Mouse (Mus musculus) midbrain, postnatal 0 days (tissue): Measurements from ENCODE around the gene Nmi. TPM values are rescaled to one million over a fixed set of nuclear protein-coding genes. Genes with fewer than 3 reads are reported as not detected.
A peak's percentile ranks its signal among the peaks of the same experiment; 100 is the strongest.

Experiments
- ATAC-seq: fragments of 200-750 bp; cut with Nextera tagmentation; 2 replicates; pipeline ENCODE4 v1.8.0; 2017; ENCODE audit warnings: moderate number of reproducible peaks, mild to moderate bottlenecking, moderate TSS enrichment, moderate library complexity; ENCODE audit not compliant: low FRiP score
- DNase-seq: peaks from one replicate; pipeline ENCODE4 v3.0.0-alpha.2; 2015; ENCODE audit warnings: low spot score
- H3K27ac ChIP-seq: fragments of 300-500 bp; sonication (generic); 2 replicates; pipeline ENCODE4 v1.5.1; 2014; ENCODE audit warnings: low read depth, mild to moderate bottlenecking, low read length, mixed read lengths
- H3K27me3 ChIP-seq: fragments of 300-500 bp; sonication (generic); 2 replicates; pipeline ENCODE4 v1.6.1; 2014; ENCODE audit warnings: low read length, control low read depth, mixed read lengths; ENCODE audit not compliant: insufficient read depth
- H3K36me3 ChIP-seq: fragments of 300-500 bp; sonication (generic); 2 replicates; pipeline ENCODE4 v1.6.1; 2014; ENCODE audit warnings: low read length, control low read depth, mixed read lengths; ENCODE audit not compliant: insufficient read depth
- H3K4me1 ChIP-seq: fragments of 300-500 bp; sonication (generic); 2 replicates; pipeline ENCODE4 v1.6.1; 2014; ENCODE audit warnings: mild to moderate bottlenecking, control low read depth, antibody characterized with exemption, low read length, mixed read lengths; ENCODE audit not compliant: insufficient read depth
- H3K4me2 ChIP-seq: fragments of 300-500 bp; sonication (generic); 2 replicates; pipeline ENCODE4 v1.6.1; 2014; ENCODE audit warnings: low read depth, mild to moderate bottlenecking, low read length, mixed read lengths; ENCODE audit not compliant: poor library complexity, severe bottlenecking
- H3K4me3 ChIP-seq: fragments of 300-500 bp; sonication (generic); 2 replicates; pipeline ENCODE4 v1.5.1; 2014; ENCODE audit warnings: low read depth, mild to moderate bottlenecking, low read length, moderate library complexity
- H3K9ac ChIP-seq: fragments of 300-500 bp; sonication (generic); replicated peaks from 2 replicates; pipeline ENCODE4 v1.6.1; 2014; ENCODE audit warnings: mild to moderate bottlenecking, low read length, moderate library complexity, mixed read lengths; ENCODE audit not compliant: poor library complexity, severe bottlenecking
- H3K9me3 ChIP-seq: fragments of 300-500 bp; sonication (generic); 2 replicates; pipeline ENCODE4 v1.6.1; 2016; ENCODE audit warnings: low read length, control low read depth
- CTCF ChIP-seq: IDR thresholded peaks from 2 replicates; pipeline ENCODE4 v1.5.1; 2016; ENCODE audit warnings: antibody characterized with exemption, mild to moderate bottlenecking
- WGBS: fragments of 180-500 bp; shearing (Covaris S2); extraction: QIAGEN DNeasy Blood & Tissue Kit; methylation state at CpG from one replicate; pipeline ENCODE4 v1.1.7; 2014; 5-methylcytosine and 5-hydroxymethylcytosine counted together
- polyA plus RNA-seq: library from polyadenylated mRNA; unstranded; fragments of >200 nt; fragmentation: Nextera tagmentation; extraction: Ambion mirVana; gene quantifications from 2 replicates; pipeline ENCODE4 v1.2.1, GENCODE M21; 2015
- total RNA-seq: library from RNA; depleted of rRNA; stranded (reverse); fragments of >200 nt; gene quantifications from 2 replicates; pipeline ENCODE4 v1.2.3, GENCODE M21; 2014

Gene Nmi
- total and polyA plus RNA-seq, 2 experiments from 2014 or later: 1.8 to 6.5 TPM

DNA sequence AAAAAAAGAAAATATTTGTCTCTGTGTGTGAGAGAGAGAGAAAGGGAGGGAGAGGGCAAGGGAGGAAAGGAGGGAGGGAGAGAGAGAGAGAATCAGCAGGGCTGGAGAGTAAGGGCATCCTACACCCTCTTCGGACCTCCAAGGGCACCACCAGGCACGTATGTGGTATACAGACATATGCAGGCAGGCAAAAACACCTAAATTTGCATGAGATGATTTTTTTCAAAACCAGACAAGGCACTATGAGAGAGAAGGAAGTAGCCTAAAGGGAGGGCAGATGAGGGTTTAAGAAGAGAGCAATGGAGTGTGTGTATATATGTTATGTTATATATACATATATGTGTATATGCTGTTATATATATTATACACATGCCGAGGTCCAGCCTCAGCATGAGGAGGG is 6.0 kb downstream of the Nmi start:
- no peak for DNase-seq
- TF ChIP-seq CTCF: no peak
- ATAC-seq: no peak
- H3K27ac ChIP-seq: no peak overlapping the region
- H3K4me2 ChIP-seq: no peak overlapping the region
- H3K9me3 ChIP-seq: no peaks in the 10 kb centered on the region
- no peaks in the 10 kb centered on the region for H3K4me1 ChIP-seq
- no peak overlapping the region for H3K9ac ChIP-seq
- H3K4me3 ChIP-seq: no peak overlapping the region
- H3K36me3 ChIP-seq: no peaks in the 10 kb centered on the region
- no peaks in the 10 kb centered on the region for H3K27me3 ChIP-seq
- WGBS: 91% methylated on average over 3 of the region's 3 CpGs

DNA sequence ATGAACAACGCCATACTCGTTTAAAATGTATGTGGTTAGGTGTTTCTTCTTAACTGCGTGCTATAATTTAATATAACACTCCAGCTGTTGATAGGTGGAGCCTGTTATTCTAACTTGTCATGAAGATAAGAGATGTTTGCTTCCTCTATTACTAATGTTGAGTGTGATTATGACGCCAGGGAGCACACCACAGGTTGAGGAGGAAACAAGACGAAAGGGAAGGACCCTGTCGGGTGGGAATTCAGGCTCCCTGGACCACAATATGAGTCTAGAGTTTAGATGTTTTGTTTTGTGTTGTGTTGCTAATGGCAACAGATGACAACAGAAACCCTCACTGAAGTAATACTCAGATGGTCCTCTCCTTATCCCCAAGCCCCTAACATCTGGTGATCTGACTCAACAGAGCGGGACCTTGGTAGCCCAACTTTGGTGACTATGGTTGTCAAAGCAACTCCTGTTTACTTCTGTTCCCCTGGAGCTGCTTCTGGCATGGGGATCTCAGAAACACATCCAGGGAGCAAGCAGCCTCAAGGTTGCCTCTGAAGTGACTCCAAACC is 19.6 kb downstream of the Nmi start:
- WGBS: 85% methylated on average over 7 of the region's 7 CpGs
- TF ChIP-seq CTCF: no peak
- ATAC-seq: no peak
- Histone ChIP-seq H3K4me1 (no peaks in the 10 kb centered on the region), H3K36me3 (no peaks in the 10 kb centered on the region), H3K9ac (no peak overlapping the region), H3K9me3 (no peaks in the 10 kb centered on the region), H3K4me2 (no peak overlapping the region), H3K27ac (no peak overlapping the region), H3K27me3 (no peaks in the 10 kb centered on the region), H3K4me3 (no peak overlapping the region)
- DNase-seq: no peak

- no peaks in the 10 kb centered on the region for H3K4me1 ChIP-seq
- no peak for TF ChIP-seq CTCF
- no peak for ATAC-seq
- H3K27ac ChIP-seq: no peak overlapping the region
- no peak overlapping the region for H3K4me2 ChIP-seq
- no peaks in the 10 kb centered on the region for H3K27me3 ChIP-seq
- H3K9me3 ChIP-seq: no peaks in the 10 kb centered on the region
- H3K9ac ChIP-seq: no peak overlapping the region
- no peak for DNase-seq
- H3K36me3 ChIP-seq: no peaks in the 10 kb centered on the region
- WGBS: 65% methylated on average over 1 of the region's 1 CpGs
- no peak overlapping the region for H3K4me3 ChIP-seq
Observed at GRCm38 (mm10) chr2:51950876-51951275, 22.4 kb downstream of the Nmi start.

DNA sequence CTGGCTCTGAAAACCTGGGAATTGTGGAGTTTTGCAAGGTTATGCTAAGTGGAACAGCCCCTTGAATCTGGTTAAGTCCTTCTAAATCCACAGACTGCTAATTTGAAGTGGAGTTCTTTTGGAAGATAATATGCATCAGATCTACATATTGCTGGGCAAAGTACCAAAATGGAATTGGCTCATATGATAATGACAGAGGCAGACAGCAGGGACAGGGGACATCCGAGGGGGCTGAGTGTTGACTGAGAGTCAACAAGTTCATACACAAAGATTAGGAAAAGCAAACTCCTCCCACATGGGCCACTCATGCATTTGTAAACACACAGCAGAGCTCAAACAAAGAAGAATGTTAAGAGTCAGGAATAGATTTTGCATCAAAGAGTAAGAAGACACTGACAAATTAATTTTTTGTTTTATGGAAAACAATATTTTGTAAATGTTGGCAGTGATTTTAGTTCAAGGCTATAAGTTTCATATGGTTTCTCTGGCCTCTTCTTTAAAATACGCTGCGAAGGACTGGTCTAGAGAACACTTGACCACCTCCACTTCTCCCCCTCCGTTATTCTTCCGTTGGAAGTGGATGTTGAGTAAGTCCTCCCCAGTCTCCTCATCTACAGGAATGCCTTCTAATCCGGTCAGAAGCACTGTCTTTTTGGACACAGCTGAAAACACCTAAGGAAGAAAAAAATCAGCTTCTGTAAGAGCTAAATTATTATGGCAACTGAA is 25.0 kb downstream of the Nmi start:
- DNase-seq: peak; percentile 55
- H3K36me3 ChIP-seq: no peaks in the 10 kb centered on the region
- no peak overlapping the region for H3K9ac ChIP-seq
- H3K9me3 ChIP-seq: no peaks in the 10 kb centered on the region
- no peak for ATAC-seq
- TF ChIP-seq CTCF: no peak
- H3K4me3 ChIP-seq: no peak overlapping the region
- no peak overlapping the region for H3K4me2 ChIP-seq
- H3K27me3 ChIP-seq: no peaks in the 10 kb centered on the region
- no peak overlapping the region for H3K27ac ChIP-seq
- no peaks in the 10 kb centered on the region for H3K4me1 ChIP-seq
- 85% methylated on average over 6 of the region's 6 CpGs for WGBS

- H3K27me3 ChIP-seq: no peaks in the 10 kb centered on the region
- TF ChIP-seq CTCF: no peak
- ATAC-seq: no peak
Observed at GRCm38 (mm10) chr2:51945812-51946211, 27.5 kb downstream of the Nmi start.

DNA sequence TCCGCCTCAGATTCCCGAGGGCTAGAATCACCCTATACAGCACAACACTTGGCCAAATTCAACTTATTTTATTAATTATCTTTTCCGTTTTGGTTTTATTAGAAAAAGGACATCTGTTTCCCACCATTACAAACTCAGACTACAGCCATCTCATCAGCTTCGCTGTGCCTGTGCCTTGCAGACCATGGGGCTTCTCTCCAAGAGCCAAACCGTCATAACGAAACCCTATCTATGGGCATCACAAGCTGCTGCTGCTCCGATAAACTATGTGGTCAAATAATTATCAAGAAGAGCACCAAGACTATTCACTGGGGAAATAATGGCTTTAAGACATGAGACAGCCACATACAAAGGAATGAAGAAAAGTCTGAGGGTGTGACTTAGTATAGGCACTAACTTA is 31.5 kb downstream of the Nmi start:
- 93% methylated on average over 7 of the region's 7 CpGs for WGBS
- ATAC-seq (no peak), DNase-seq (no peak)
- Histone ChIP-seq H3K9me3 (no peaks in the 10 kb centered on the region), H3K9ac (no peak overlapping the region), H3K4me2 (no peak overlapping the region), H3K4me1 (no peaks in the 10 kb centered on the region), H3K4me3 (no peak overlapping the region), H3K27ac (no peak overlapping the region), H3K36me3 (no peaks in the 10 kb centered on the region), H3K27me3 (no peaks in the 10 kb centered on the region)
- no peak for TF ChIP-seq CTCF

More at GRCm38 (mm10) chr2:51945812-51946211, 27.5 kb downstream of the Nmi start:
- no peak for DNase-seq
- Histone ChIP-seq H3K9ac (no peak overlapping the region), H3K36me3 (no peaks in the 10 kb centered on the region), H3K9me3 (no peaks in the 10 kb centered on the region), H3K27ac (no peak overlapping the region), H3K4me2 (no peak overlapping the region), H3K4me3 (no peak overlapping the region), H3K4me1 (no peaks in the 10 kb centered on the region)
- 71% methylated on average over 2 of the region's 2 CpGs for WGBS
